Mouse (Mus musculus): ENCODE data around the gene Mpc1.
"Not testable (repeated sequence)": the region's sequence is repeated elsewhere in the genome, so short reads cannot be mapped to it uniquely, and the experiment has no call there.

Mpc1 gene

GRCm38 (mm10) chr17:8282821-8283525 lies at the start of gene Mpc1:
Gene Mpc1, plus strand, starts transcription at chr17:8282904.
- peak; percentile 99 for DNase-seq

GRCm38 (mm10) chr17:8233618-8234214 lies 49.0 kb upstream of the Mpc1 start:
- no peak for DNase-seq

GRCm38 (mm10) chr17:8234537-8234936 lies 48.2 kb upstream of the Mpc1 start:
- DNase-seq: no peak

GRCm38 (mm10) chr17:8235743-8236142 lies 47.0 kb upstream of the Mpc1 start, which contains the start of gene Ccr6:
Gene Ccr6, plus strand, starts transcription at chr17:8236043.
- no peak for DNase-seq

- DNase-seq: no peak
Observed at GRCm38 (mm10) chr17:8238012-8238710, 44.5 kb upstream of the Mpc1 start.

GRCm38 (mm10) chr17:8239561-8239960 lies 43.1 kb upstream of the Mpc1 start:
- no peak for DNase-seq

GRCm38 (mm10) chr17:8240517-8240916 lies 42.2 kb upstream of the Mpc1 start:
- no peak for DNase-seq

GRCm38 (mm10) chr17:8241645-8242044 lies 41.1 kb upstream of the Mpc1 start:
- no peak for DNase-seq

GRCm38 (mm10) chr17:8242186-8242585 lies 40.5 kb upstream of the Mpc1 start:
- no peak for DNase-seq

- DNase-seq: no peak
Observed at GRCm38 (mm10) chr17:8244124-8244523, 38.6 kb upstream of the Mpc1 start.

- no peak for DNase-seq
Observed at GRCm38 (mm10) chr17:8246102-8246754, 36.5 kb upstream of the Mpc1 start.

GRCm38 (mm10) chr17:8251704-8252103 lies 31.0 kb upstream of the Mpc1 start:
- DNase-seq: no peak

- DNase-seq: no peak
Observed at GRCm38 (mm10) chr17:8254268-8254667, 28.4 kb upstream of the Mpc1 start.

- DNase-seq: no peak
Observed at GRCm38 (mm10) chr17:8254914-8255313, 27.8 kb upstream of the Mpc1 start.

GRCm38 (mm10) chr17:8255583-8255982 lies 27.1 kb upstream of the Mpc1 start:
- DNase-seq: no peak

- DNase-seq: no peak
Observed at GRCm38 (mm10) chr17:8256982-8257381, 25.7 kb upstream of the Mpc1 start.

GRCm38 (mm10) chr17:8264638-8265037 lies 18.1 kb upstream of the Mpc1 start:
- not testable (repeated sequence) for DNase-seq

- DNase-seq: no peak
Observed at GRCm38 (mm10) chr17:8272054-8272749, 10.5 kb upstream of the Mpc1 start.

GRCm38 (mm10) chr17:8272951-8273350 lies 9.8 kb upstream of the Mpc1 start:
- DNase-seq: no peak

- no peak for DNase-seq
Observed at GRCm38 (mm10) chr17:8276071-8276470, 6.6 kb upstream of the Mpc1 start.

- DNase-seq: no peak
Observed at GRCm38 (mm10) chr17:8276680-8277079, 6.0 kb upstream of the Mpc1 start.

- DNase-seq: no peak
Observed at GRCm38 (mm10) chr17:8277266-8277665, 5.4 kb upstream of the Mpc1 start.

- no peak for DNase-seq
Observed at GRCm38 (mm10) chr17:8278356-8278755, 4.3 kb upstream of the Mpc1 start.
